Mouse (Mus musculus): ENCODE data around the gene Arhgef12.
"Not testable (repeated sequence)": the region's sequence is repeated elsewhere in the genome, so short reads cannot be mapped to it uniquely, and the experiment has no call there.

The Arhgef12 gene

GRCm38 (mm10) chr9:43000595-43001250 lies 106.3 kb downstream of the Arhgef12 start:
- DNase-seq (ENCODE audit: low spot score in 2 of 2), result no peak

- DNase-seq (ENCODE audit: low spot score in 2 of 2), result no peak
Measured at GRCm38 (mm10) chr9:43000070-43000469, 107.0 kb downstream of the Arhgef12 start.

GRCm38 (mm10) chr9:42997526-42997925 lies 109.5 kb downstream of the Arhgef12 start:
- DNase-seq (ENCODE audit: low spot score in 2 of 2), result no peak

GRCm38 (mm10) chr9:42995298-42995697 lies 111.7 kb downstream of the Arhgef12 start:
- DNase-seq (ENCODE audit: low spot score in 2 of 2), result no peak

- no peak for DNase-seq (ENCODE audit: low spot score in 2 of 2)
Measured at GRCm38 (mm10) chr9:42994708-42995107, 112.3 kb downstream of the Arhgef12 start.

GRCm38 (mm10) chr9:42993659-42994058 lies 113.4 kb downstream of the Arhgef12 start:
- DNase-seq (ENCODE audit: low spot score in 2 of 2), result no peak

- DNase-seq (ENCODE audit: low spot score in 2 of 2), result no peak
Measured at GRCm38 (mm10) chr9:42987988-42988387, 119.1 kb downstream of the Arhgef12 start.

- DNase-seq (ENCODE audit: low spot score in 2 of 2), result no peak
Measured at GRCm38 (mm10) chr9:42968894-42969521, 138.0 kb downstream of the Arhgef12 start.

GRCm38 (mm10) chr9:42967731-42968130 lies 139.3 kb downstream of the Arhgef12 start:
- no peak for DNase-seq (ENCODE audit: low spot score in 2 of 2)

GRCm38 (mm10) chr9:42964809-42965208 lies 142.2 kb downstream of the Arhgef12 start:
- DNase-seq (ENCODE audit: low spot score in 2 of 2), result not testable (repeated sequence)

- DNase-seq (ENCODE audit: low spot score in 2 of 2), result peak; percentile 34 to 43
Measured at GRCm38 (mm10) chr9:42964366-42964765, 142.7 kb downstream of the Arhgef12 start.

- DNase-seq (ENCODE audit: low spot score in 2 of 2), result no peak
Measured at GRCm38 (mm10) chr9:42962506-42962905, 144.5 kb downstream of the Arhgef12 start.

GRCm38 (mm10) chr9:42958401-42958800 lies 148.6 kb downstream of the Arhgef12 start:
- no peak for DNase-seq (ENCODE audit: low spot score in 2 of 2)

- no peak for DNase-seq (ENCODE audit: low spot score in 2 of 2)
Measured at GRCm38 (mm10) chr9:42948381-42948780, 158.7 kb downstream of the Arhgef12 start.

GRCm38 (mm10) chr9:42945174-42945573 lies 161.9 kb downstream of the Arhgef12 start:
- DNase-seq (ENCODE audit: low spot score in 2 of 2), result no peak

GRCm38 (mm10) chr9:42944536-42945006 lies 162.5 kb downstream of the Arhgef12 start:
- DNase-seq (ENCODE audit: low spot score in 2 of 2), result peak; percentile 65 to 87

- peak in 1 of 2 experiments; percentile 32 for DNase-seq (ENCODE audit: low spot score in 2 of 2)
Measured at GRCm38 (mm10) chr9:42943781-42944535, 163.1 kb downstream of the Arhgef12 start, which contains the start of gene Grik4. Gene Grik4, minus strand, starts transcription at chr9:42944493.

GRCm38 (mm10) chr9:42943057-42943529 lies 163.9 kb downstream of the Arhgef12 start:
- DNase-seq (ENCODE audit: low spot score in 2 of 2), result peak; percentile 31 to 47

GRCm38 (mm10) chr9:42942148-42942547 lies 164.9 kb downstream of the Arhgef12 start:
- no peak for DNase-seq (ENCODE audit: low spot score in 2 of 2)

- no peak for DNase-seq (ENCODE audit: low spot score in 2 of 2)
Measured at GRCm38 (mm10) chr9:42932146-42932545, 174.9 kb downstream of the Arhgef12 start.

GRCm38 (mm10) chr9:42927498-42927897 lies 179.5 kb downstream of the Arhgef12 start:
- DNase-seq (ENCODE audit: low spot score in 2 of 2), result no peak

GRCm38 (mm10) chr9:42926564-42926963 lies 180.5 kb downstream of the Arhgef12 start:
- no peak for DNase-seq (ENCODE audit: low spot score in 2 of 2)
